Mouse (Mus musculus) heart, postnatal 14 days (tissue): ENCODE data around the gene Inafm2. TPM values are rescaled to one million over a fixed set of nuclear protein-coding genes. Genes with fewer than 3 reads are reported as not detected.

Experiments used
- DNase-seq, 2 experiments: peaks; one replicate each; pipeline ENCODE4 v3.0.0; 2021 to 2022
- intact Hi-C: fragments of 180-260 bp; cut with DNase I; formaldehyde crosslinking; loops from one replicate; pipeline ENCODE4 v1.15.1; 2025
- total RNA-seq, 2 experiments: library from RNA; stranded (reverse); gene quantifications; 2 replicates each; pipeline ENCODE4 v1.2.3; 2021

Inafm2 gene
- total RNA-seq, 2 experiments from 2014 or later, result 36.2 to 38.6 TPM

GRCm38 (mm10) chr2:118716677-118717076, 28.9 kb upstream of the Inafm2 start:
- peak; percentile 50 to 71 for DNase-seq
- intact Hi-C loops, result no loop called here

DNA sequence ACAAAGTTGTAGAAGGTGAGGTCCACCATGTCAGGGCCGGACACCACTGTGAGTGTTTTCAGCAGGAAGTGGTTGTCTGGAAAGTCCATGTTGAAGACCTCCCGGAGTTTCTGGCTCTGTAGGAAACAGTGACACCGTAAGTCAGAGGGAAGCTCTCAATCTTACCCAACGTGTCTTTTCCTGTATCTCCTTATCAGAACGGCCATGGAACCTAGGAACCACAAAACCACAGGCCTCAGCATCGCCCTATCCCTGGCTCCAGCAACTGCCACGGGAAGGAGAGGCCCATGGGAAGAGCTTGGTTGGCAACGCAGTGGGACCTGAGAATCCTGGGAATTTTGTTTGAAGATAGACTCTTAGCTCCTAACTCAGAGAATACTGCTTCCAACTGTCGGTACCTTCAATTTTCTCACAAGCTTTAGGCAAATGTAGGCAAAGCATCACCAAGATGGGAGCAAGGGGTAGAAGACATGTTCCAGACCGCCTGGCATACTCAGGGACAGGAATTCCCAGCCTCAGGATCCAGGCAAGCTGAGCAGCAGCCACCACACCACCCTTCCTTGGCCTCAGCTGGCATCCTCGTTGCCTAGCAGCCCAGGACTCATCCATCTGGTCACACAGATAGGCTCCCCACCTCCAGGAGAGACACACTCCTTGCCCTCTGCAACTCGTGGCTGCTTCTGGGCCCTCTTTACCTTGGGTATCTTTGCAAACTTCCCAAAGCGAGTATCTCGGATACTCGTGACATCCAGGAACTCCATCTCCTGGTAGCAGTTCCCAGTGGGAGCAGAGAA, 21.7 kb upstream of the Inafm2 start:
- intact Hi-C loops, result no loop called here
- no peak for DNase-seq

DNA sequence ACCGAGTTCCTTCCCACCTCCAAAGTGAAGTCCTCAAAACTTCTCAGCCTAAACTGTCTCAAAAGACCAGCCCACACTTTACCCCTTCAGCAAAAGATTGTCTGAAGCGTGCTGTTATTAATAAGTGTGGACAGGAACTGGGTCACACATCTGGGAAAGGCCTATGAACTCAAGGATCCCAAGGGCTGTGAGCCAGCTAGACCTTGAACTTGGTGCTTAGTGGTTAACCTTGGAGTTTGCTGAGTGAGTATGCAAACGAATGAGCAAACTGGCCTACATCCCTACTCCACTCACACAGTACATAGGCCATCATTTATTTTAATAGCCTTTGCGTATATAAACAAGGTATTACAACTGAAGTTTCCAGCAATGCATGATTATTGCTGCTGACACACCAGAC, 20.0 kb upstream of the Inafm2 start:
- intact Hi-C loops, result no loop called here
- DNase-seq, result no peak

DNA sequence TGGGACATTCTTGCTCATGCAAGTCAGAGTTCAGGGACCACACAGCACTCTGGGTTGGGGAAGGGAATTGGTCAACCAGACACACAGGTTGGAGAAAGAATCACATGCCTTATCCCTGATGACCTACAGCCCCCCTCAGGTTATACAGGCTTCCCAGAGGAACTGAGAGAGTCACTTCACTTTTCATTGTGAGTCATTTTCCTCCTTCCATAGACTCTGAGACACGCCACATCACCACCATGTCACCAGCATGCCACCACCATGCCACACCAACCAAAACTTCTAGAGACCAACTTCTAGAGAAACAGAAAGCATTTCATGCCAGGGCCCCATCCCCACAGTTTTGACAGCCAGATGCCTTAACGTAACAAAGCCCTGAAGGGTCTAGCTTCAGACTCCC, 18.7 kb upstream of the Inafm2 start:
- intact Hi-C loops, result no loop called here
- DNase-seq, result no peak

DNA sequence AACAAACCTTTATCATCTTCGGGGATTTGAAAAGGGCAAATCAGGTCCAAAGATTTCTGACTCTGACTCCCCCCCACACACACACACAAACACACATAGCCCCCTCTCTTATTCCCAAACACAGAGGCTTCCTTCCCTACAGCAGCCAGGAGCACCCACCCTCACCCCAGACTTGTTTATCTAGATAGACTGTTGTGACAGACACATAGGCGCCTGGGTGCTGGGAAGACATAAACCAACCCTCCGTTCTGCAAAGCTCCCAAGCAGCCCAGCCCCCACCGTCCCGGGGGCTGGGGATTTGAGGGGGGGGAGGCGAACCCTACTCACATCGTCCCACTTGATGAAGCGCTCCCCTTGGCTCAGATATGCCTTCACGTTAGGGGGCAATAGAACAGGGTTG, 17.6 kb upstream of the Inafm2 start:
- intact Hi-C loops, result no loop called here
- no peak for DNase-seq

- intact Hi-C loops, result no loop called here
- no peak for DNase-seq
These were observed 17.2 kb upstream of the Inafm2 start, which contains the start of gene Plcb2 for GRCm38 (mm10) chr2:118728337-118728736. Plcb2 (minus strand) TSS chr2:118728438.

- no peak for DNase-seq
- intact Hi-C loops, result no loop called here
These were observed 16.4 kb upstream of the Inafm2 start for GRCm38 (mm10) chr2:118729194-118729593.

DNA sequence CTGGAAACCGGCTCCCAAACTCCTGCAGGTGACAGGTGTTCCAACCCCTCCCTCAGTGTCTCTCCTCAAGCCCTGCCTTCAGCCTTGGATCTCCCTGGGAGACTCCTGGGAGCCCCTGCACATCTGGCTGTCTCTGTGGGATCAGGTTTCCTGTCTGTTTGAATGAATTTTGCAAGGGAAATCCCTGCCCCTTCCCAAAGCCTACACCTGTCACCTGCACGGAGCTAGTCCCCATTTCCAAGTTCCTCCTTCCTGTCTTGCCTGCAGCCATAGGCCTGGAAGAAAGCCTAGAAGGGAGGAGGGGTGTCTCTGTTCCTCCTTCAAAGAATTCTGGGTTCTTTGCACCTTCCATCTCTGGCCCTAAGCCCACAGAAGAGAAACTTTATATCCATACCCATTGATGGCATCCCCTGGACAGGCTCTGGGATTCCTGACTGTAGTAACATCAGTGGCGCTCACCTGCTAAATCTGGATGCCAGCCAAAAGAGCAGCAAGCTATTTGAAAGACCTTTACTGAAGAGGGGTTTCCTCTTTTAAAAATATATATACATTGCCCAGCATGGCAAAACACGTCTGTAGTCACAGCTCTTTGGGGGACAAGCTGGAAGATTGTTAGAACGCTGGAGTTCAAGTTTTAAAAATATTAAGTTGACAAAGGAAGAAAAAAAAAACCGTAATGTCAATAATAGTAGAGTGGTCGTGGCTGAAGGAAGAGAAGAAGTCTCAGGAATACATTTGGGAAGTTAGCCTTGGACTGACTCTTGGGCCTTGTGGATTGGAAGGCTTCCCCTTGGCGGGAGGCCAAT, 15.5 kb upstream of the Inafm2 start:
- intact Hi-C loops, result loop anchor here (1.0 kb wide), 2 partner anchors 31 to 92 kb away; no protein-coding TSS in a partner anchor
- DNase-seq, result no peak

- DNase-seq, result peak; percentile 82 to 87
- intact Hi-C loops, result loop anchor here (1.0 kb wide), 2 partner anchors 31 to 92 kb away; no protein-coding TSS in a partner anchor
These were observed 15.0 kb upstream of the Inafm2 start for GRCm38 (mm10) chr2:118730622-118730915.

GRCm38 (mm10) chr2:118731981-118732380, 13.6 kb upstream of the Inafm2 start:
- intact Hi-C loops, result no loop called here

DNA sequence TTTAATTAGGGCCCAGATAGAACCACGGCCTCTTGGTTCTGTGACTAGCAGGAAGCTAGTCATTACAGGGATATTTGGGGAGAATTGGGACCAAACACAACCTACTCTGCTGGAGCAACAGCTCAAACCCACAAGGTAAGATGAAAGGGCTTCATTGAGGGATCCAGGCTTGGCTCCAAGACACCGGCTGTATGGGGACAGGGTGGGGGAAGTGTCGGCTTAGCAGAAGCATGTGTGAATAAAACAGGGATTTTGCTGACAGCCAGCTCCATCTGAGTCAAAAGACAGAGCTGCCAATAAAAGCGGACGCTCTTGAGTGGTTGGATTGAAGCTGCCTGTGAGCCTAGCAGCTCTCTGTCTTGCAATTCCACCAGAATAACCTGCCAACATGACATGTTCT, 12.2 kb upstream of the Inafm2 start:
- DNase-seq, result no peak
- intact Hi-C loops, result no loop called here

More at GRCm38 (mm10) chr2:118731981-118732380, 13.6 kb upstream of the Inafm2 start:
- no peak for DNase-seq

DNA sequence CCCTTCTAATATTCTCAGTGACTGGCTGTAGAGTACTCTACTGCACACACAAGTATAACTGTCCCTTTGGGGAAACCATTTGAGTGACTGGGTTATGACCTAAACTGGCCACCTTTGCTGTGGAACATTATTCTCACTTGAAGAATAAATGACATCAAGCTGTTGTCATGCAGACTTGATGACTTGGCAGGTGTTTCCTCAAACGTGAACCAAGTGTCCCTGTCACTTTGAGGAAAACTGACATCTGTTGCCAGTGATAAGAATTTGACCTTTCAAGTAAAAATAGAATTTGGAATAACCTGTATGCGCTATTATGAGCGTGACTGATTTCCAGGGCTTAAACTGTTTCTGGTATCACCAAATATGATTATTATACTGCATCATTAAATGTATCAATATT, 5.2 kb upstream of the Inafm2 start:
- intact Hi-C loops, result loop anchor here (5.0 kb wide), 1 partner anchor 38 kb away; the partner anchor contains the start of gene Ankrd63
- DNase-seq, result no peak

DNA sequence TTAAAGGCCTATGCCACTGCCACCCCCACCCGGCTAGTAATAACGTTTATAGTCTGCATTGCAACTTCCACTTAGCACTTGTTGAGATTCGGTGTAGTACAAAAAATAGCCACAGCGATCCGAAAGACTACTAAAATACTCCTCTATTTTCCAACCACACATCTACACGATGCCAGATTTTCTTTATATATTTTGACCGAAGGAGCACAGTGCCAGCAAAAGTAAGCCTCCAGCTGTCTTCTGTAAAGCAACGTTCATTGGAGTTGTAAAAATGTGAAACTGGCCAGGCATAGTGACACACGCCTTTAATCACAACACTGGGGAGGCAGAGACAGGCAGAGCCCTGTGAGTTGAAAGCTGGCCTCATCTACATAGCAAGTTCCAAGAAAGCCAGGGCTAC, 4.4 kb upstream of the Inafm2 start:
- intact Hi-C loops, result loop anchor here (5.0 kb wide), 1 partner anchor 39 kb away; the partner anchor contains the start of gene Ankrd63
- no peak for DNase-seq

DNA sequence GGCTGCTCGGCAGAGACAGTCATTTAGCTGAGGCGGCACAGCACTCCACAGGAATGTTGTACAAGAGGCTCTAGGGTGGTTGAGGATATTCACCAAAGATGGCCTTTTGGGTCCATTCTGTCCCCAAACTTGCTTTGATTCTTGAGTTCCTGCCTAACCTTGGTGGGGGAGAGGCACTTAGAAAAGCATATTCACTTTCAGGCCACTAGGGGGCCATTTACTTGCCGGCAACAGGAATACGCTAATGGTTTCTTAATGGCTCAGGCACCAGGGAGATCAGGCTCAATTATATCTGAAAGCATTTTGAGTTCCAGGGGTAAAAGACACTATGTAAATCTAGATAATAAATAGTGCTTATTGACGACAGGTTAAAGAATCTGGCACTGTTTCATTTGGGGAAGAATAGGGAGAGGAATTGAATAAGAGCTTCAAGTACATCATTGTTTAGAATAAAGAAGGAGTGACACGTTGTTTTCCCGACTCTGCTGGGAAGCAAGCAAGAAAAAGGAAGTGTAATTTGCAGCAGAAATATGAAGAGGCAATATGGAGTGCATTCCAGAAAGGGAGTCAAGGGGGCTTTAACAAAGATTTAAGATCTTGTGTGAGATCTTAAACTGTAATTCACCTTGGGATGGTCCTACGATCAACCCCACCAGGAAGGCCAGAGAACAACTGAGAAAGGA, 2.2 kb upstream of the Inafm2 start:
- no peak for DNase-seq
- intact Hi-C loops, result loop anchor here (2.0 to 5.0 kb wide), 2 partner anchors 35 to 41 kb away; partner anchors contain the start of genes Ankrd63 and Disp2

DNA sequence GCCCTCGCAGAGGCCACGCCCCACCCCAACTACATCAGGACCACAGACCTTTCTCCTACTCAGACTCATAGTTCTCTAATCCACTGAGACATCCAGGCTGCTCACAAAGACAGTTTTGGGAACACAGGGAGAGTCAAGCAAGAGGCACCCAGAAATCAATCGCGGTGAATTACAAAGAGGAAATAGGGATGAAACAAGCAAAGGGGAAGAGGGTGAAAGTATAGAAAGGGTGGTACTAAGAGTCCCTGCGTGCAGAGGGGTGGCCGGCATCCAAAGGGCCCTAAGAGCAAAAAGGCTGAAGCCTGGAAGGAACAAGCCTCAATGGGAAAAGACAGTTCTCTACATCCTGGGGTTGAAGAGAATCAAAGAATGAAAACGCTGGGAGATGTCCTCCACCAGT, 937 bp upstream of the Inafm2 start:
- DNase-seq, result no peak
- intact Hi-C loops, result loop anchor here (1.0 to 5.0 kb wide), 2 partner anchors 42 to 139 kb away; partner anchors contain the start of gene Ankrd63

DNA sequence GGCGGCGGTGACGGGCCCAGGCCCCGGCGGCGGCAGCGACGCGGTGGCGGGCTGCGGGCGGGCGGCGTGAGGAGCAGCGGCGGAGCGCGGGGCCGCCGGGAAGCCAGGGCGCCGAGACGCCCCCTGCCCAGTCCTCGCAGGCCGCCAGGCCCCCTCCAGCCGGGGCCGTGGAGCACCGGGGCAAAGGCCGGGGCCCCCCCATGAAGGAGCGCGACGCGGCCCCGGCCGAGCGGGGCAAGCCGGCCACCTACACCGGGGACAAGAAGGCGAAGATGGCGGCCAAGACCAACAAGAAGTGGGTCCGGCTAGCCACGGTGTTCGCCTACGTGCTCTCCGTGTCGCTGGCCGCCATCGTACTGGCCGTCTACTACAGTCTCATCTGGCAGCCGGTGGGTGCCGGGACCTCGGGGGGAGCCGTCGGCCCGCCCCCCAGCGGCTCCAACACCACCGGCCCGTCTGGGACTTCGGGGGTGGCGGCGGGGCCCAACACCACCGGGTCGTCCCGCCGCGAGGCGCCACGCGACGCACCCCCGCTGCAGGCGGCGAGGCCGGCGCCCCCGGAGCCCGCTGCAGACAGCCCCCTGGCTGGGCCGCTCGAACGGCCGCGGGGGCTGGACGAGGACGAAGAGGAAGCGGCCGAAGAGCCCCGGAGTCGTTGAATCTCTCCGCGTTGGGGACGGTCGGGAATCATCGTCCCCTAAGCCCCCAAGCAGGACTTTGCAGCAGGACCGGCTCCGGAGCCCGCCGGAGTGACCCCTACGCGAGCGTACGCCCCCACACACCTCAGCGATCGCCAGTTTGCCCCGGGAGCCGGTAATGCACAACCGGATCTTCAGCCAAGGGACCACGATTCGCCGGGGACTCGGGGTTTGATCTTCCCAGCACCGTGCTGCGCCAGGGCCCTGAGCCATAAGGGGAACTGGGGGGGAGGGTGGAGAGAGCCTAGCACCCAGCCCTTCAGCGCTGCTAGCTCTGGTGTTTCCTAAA, 650 bp downstream of the Inafm2 start:
- intact Hi-C loops, result loop anchor here (1.0 to 2.0 kb wide), 2 partner anchors 15 to 137 kb away; no protein-coding TSS in a partner anchor
- peak; percentile 49 to 56 for DNase-seq

DNA sequence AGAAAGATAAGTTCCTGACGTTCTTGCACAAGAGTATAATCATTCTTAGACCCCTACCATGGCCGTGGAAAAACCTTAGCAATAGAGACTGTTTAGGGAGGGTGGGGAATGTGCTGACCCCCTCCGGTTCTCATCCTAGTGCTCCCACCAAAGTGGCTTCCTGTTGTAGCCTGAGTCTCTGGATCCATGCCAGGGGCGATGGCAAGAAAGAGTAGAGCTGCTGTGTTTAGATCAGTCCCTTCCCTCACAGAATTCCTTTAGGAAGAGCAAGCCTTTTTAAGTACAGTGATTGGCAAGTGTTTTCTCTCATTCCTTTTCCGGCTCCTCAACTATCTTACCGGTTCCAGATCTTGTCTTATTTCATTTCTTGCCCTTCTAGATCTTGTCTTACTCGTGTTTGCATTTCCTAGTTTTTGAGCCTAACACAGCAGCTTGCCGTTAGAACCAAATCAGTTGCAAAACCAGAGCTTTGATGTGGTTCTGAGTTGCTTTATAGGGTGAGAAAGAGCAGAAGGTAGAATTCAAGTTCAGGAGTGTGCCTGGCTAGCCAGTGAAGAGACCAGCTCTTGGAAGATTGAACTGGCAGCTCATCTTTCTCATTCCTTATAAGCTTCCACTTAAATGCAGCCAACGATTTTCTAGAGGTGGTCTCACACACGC, 1.9 kb downstream of the Inafm2 start:
- intact Hi-C loops, result loop anchor here (2.0 kb wide), 1 partner anchor 13 kb away; no protein-coding TSS in a partner anchor
- peak in 1 of 2 experiments; percentile 47 for DNase-seq

- intact Hi-C loops, result no loop called here
- peak in 1 of 2 experiments; percentile 43 for DNase-seq
These were observed 3.9 kb downstream of the Inafm2 start for GRCm38 (mm10) chr2:118749341-118749884.

DNA sequence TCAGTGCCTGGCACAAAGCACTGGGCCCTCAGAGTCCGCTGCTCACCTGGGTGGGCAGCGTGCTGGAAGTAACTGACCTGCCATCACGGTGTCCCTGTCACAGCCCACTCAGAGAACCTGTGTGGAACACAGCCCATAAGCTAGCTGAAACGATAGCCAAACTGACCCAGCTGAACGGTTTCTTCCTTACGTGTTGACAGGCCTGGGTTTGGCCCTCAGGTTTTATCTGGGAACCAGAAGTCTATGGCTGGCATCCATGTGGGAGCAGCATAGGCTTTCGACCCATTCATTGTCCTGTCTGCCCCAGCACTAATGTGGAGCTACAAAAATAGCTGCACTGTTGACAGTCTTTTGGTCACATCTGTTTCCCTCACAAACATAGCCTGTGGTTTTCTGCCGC, 4.9 kb downstream of the Inafm2 start:
- peak; percentile 52 to 54 for DNase-seq
- intact Hi-C loops, result no loop called here
